Mouse (Mus musculus): ENCODE measurements around the gene Phf5a. TPM values are rescaled to one million over a fixed set of nuclear protein-coding genes. Genes with fewer than 3 reads are reported as not detected.

The Phf5a gene
- polyA plus RNA-seq, 1 experiment from 2014 or later: 159 TPM

GRCm38 (mm10) chr15:81853081-81853480 is 18.6 kb downstream of the Phf5a start:
- peaks cover 19% of the 10 kb centered on the region for H3K4me1 ChIP-seq
- no peak overlapping the region for H3K4me2 ChIP-seq
- WGBS: 89% methylated on average over 7 of the region's 7 CpGs
- no peak overlapping the region for H3K27ac ChIP-seq
- H3K27me3 ChIP-seq: no peaks in the 10 kb centered on the region
- no peak overlapping the region for H3K9ac ChIP-seq
- ATAC-seq: no peak
- no peaks in the 10 kb centered on the region for H3K9me3 ChIP-seq (replicated peaks)
- peaks cover 50% of the 10 kb centered on the region for H3K36me3 ChIP-seq (ENCODE audit: poor library complexity, severe bottlenecking)
- no peak overlapping the region for H3K4me3 ChIP-seq

GRCm38 (mm10) chr15:81852411-81853000 is 19.2 kb downstream of the Phf5a start:
- WGBS: 91% methylated on average over 9 of the region's 9 CpGs
- Histone ChIP-seq H3K4me2 (no peak overlapping the region), H3K27ac (no peak overlapping the region), H3K9me3 (replicated peaks) (no peaks in the 10 kb centered on the region), H3K9ac (no peak overlapping the region), H3K4me1 (peaks cover 19% of the 10 kb centered on the region), H3K27me3 (no peaks in the 10 kb centered on the region), H3K4me3 (no peak overlapping the region), H3K36me3 (ENCODE audit: poor library complexity, severe bottlenecking) (peaks cover 54% of the 10 kb centered on the region)
- no peak for ATAC-seq

GRCm38 (mm10) chr15:81851375-81851774 is 20.3 kb downstream of the Phf5a start:
- Histone ChIP-seq H3K27ac (no peak overlapping the region), H3K4me3 (no peak overlapping the region), H3K27me3 (no peaks in the 10 kb centered on the region), H3K9ac (no peak overlapping the region), H3K4me2 (no peak overlapping the region), H3K36me3 (ENCODE audit: poor library complexity, severe bottlenecking) (peaks cover 62% of the 10 kb centered on the region), H3K4me1 (peaks cover 13% of the 10 kb centered on the region), H3K9me3 (replicated peaks) (no peaks in the 10 kb centered on the region)
- ATAC-seq: no peak
- 93% methylated on average over 15 of the region's 15 CpGs for WGBS

- H3K9me3 ChIP-seq (replicated peaks): no peaks in the 10 kb centered on the region
- H3K4me3 ChIP-seq: no peak overlapping the region
- H3K9ac ChIP-seq: no peak overlapping the region
- no peak overlapping the region for H3K4me2 ChIP-seq
- no peaks in the 10 kb centered on the region for H3K27me3 ChIP-seq
- ATAC-seq: no peak
- H3K36me3 ChIP-seq (ENCODE audit: poor library complexity, severe bottlenecking): peaks cover 67% of the 10 kb centered on the region
- H3K27ac ChIP-seq: no peak overlapping the region
- peaks cover 7% of the 10 kb centered on the region for H3K4me1 ChIP-seq
- WGBS: 91% methylated on average over 14 of the region's 14 CpGs
Observed at GRCm38 (mm10) chr15:81850718-81851117, 21.0 kb downstream of the Phf5a start.

- 87% methylated on average over 9 of the region's 9 CpGs for WGBS
- Histone ChIP-seq H3K4me1 (no peaks in the 10 kb centered on the region), H3K27ac (no peak overlapping the region), H3K36me3 (ENCODE audit: poor library complexity, severe bottlenecking) (peaks cover 62% of the 10 kb centered on the region), H3K27me3 (no peaks in the 10 kb centered on the region), H3K4me3 (no peak overlapping the region), H3K9me3 (replicated peaks) (no peaks in the 10 kb centered on the region), H3K4me2 (no peak overlapping the region), H3K9ac (no peak overlapping the region)
- no peak for ATAC-seq
Observed at GRCm38 (mm10) chr15:81849104-81849503, 22.6 kb downstream of the Phf5a start.

GRCm38 (mm10) chr15:81848301-81848700 is 23.4 kb downstream of the Phf5a start:
- WGBS: 36% methylated on average over 7 of the region's 7 CpGs
- H3K9ac ChIP-seq: no peak overlapping the region
- no peak for ATAC-seq
- H3K4me1 ChIP-seq: no peaks in the 10 kb centered on the region
- no peaks in the 10 kb centered on the region for H3K27me3 ChIP-seq
- peaks cover 55% of the 10 kb centered on the region for H3K36me3 ChIP-seq (ENCODE audit: poor library complexity, severe bottlenecking)
- no peak overlapping the region for H3K4me3 ChIP-seq
- no peak overlapping the region for H3K27ac ChIP-seq
- no peak overlapping the region for H3K4me2 ChIP-seq
- no peaks in the 10 kb centered on the region for H3K9me3 ChIP-seq (replicated peaks)

- H3K27ac ChIP-seq: no peak overlapping the region
Observed at GRCm38 (mm10) chr15:81847861-81848260, 23.9 kb downstream of the Phf5a start.

GRCm38 (mm10) chr15:81847161-81847560 is 24.6 kb downstream of the Phf5a start:
- WGBS: 95% methylated on average over 4 of the region's 4 CpGs
- no peak for ATAC-seq
- H3K4me2 ChIP-seq: no peak overlapping the region
- no peaks in the 10 kb centered on the region for H3K9me3 ChIP-seq (replicated peaks)
- no peak overlapping the region for H3K9ac ChIP-seq
- no peak overlapping the region for H3K4me3 ChIP-seq
- no peak overlapping the region for H3K27ac ChIP-seq
- no peaks in the 10 kb centered on the region for H3K27me3 ChIP-seq
- peaks cover 52% of the 10 kb centered on the region for H3K36me3 ChIP-seq (ENCODE audit: poor library complexity, severe bottlenecking)
- no peaks in the 10 kb centered on the region for H3K4me1 ChIP-seq

More at GRCm38 (mm10) chr15:81847861-81848260, 23.9 kb downstream of the Phf5a start:
- 85% methylated on average over 5 of the region's 5 CpGs for WGBS
- Histone ChIP-seq H3K36me3 (ENCODE audit: poor library complexity, severe bottlenecking) (peaks cover 55% of the 10 kb centered on the region), H3K9me3 (replicated peaks) (no peaks in the 10 kb centered on the region), H3K4me2 (no peak overlapping the region), H3K4me1 (no peaks in the 10 kb centered on the region), H3K27me3 (no peaks in the 10 kb centered on the region), H3K4me3 (no peak overlapping the region), H3K9ac (no peak overlapping the region)
- ATAC-seq: no peak

GRCm38 (mm10) chr15:81846755-81847154 is 25.0 kb downstream of the Phf5a start:
- 91% methylated on average over 9 of the region's 9 CpGs for WGBS

GRCm38 (mm10) chr15:81845724-81846123 is 26.0 kb downstream of the Phf5a start:
- Histone ChIP-seq H3K27me3 (no peaks in the 10 kb centered on the region), H3K9ac (no peak overlapping the region), H3K36me3 (ENCODE audit: poor library complexity, severe bottlenecking) (peaks cover 37% of the 10 kb centered on the region), H3K9me3 (replicated peaks) (no peaks in the 10 kb centered on the region), H3K4me3 (no peak overlapping the region), H3K4me2 (no peak overlapping the region), H3K4me1 (no peaks in the 10 kb centered on the region), H3K27ac (no peak overlapping the region)
- 41% methylated on average over 4 of the region's 4 CpGs for WGBS
- ATAC-seq: no peak

More at GRCm38 (mm10) chr15:81846755-81847154, 25.0 kb downstream of the Phf5a start:
- Histone ChIP-seq H3K4me1 (no peaks in the 10 kb centered on the region), H3K27me3 (no peaks in the 10 kb centered on the region), H3K27ac (no peak overlapping the region), H3K4me3 (no peak overlapping the region), H3K9ac (no peak overlapping the region), H3K9me3 (replicated peaks) (no peaks in the 10 kb centered on the region), H3K4me2 (no peak overlapping the region), H3K36me3 (ENCODE audit: poor library complexity, severe bottlenecking) (peaks cover 48% of the 10 kb centered on the region)
- no peak for ATAC-seq

GRCm38 (mm10) chr15:81845033-81845625 is 26.6 kb downstream of the Phf5a start:
- H3K4me1 ChIP-seq: no peaks in the 10 kb centered on the region
- no peaks in the 10 kb centered on the region for H3K27me3 ChIP-seq
- H3K4me2 ChIP-seq: no peak overlapping the region
- no peaks in the 10 kb centered on the region for H3K9me3 ChIP-seq (replicated peaks)
- H3K4me3 ChIP-seq: no peak overlapping the region
- H3K36me3 ChIP-seq (ENCODE audit: poor library complexity, severe bottlenecking): peaks cover 31% of the 10 kb centered on the region
- no peak overlapping the region for H3K9ac ChIP-seq
- no peak overlapping the region for H3K27ac ChIP-seq
- 57% methylated on average over 5 of the region's 5 CpGs for WGBS
- no peak for ATAC-seq

GRCm38 (mm10) chr15:81842275-81842674 is 29.4 kb downstream of the Phf5a start:
- H3K27ac ChIP-seq: no peak overlapping the region
- WGBS: 85% methylated on average over 7 of the region's 7 CpGs
- 0 out of 2 replicates have a peak, but pooled peaks cover under 1% of the 10 kb centered on the region for H3K27me3 ChIP-seq
- no peak overlapping the region for H3K4me3 ChIP-seq
- H3K4me2 ChIP-seq: no peak overlapping the region
- H3K9ac ChIP-seq: no peak overlapping the region
- no peak for ATAC-seq
- H3K9me3 ChIP-seq (replicated peaks): no peaks in the 10 kb centered on the region
- peaks cover 14% of the 10 kb centered on the region; the same call in 1 of the 2 replicates for H3K36me3 ChIP-seq (ENCODE audit: poor library complexity, severe bottlenecking)
- peaks cover 14% of the 10 kb centered on the region for H3K4me1 ChIP-seq

- no peak for ATAC-seq
- Histone ChIP-seq H3K9ac (no peak overlapping the region), H3K9me3 (replicated peaks) (no peaks in the 10 kb centered on the region), H3K36me3 (ENCODE audit: poor library complexity, severe bottlenecking) (no peaks in the 10 kb centered on the region), H3K4me1 (peaks cover 28% of the 10 kb centered on the region), H3K4me2 (no peak overlapping the region), H3K4me3 (no peak overlapping the region), H3K27ac (no peak overlapping the region), H3K27me3 (peaks cover 7% of the 10 kb centered on the region; the same call in 1 of the 2 replicates)
- 93% methylated on average over 7 of the region's 7 CpGs for WGBS
Observed at GRCm38 (mm10) chr15:81840306-81840705, 31.4 kb downstream of the Phf5a start.

All from forebrain, embryonic 13.5 days (tissue).